Mouse (Mus musculus) erythroblast, embryonic 14.5 days (primary cell): Measurements from ENCODE around the gene Btbd11. TPM values are rescaled to one million over a fixed set of nuclear protein-coding genes. Genes with fewer than 3 reads are reported as not detected.

Source experiments
- H3K27me3 ChIP-seq: 2 replicates; pipeline ENCODE4 v1.6.1; 2012; ENCODE audit warnings: inconsistent platforms; ENCODE audit not compliant: control insufficient read depth
- H3K36me3 ChIP-seq: 2 replicates; pipeline ENCODE4 v1.6.1; 2012; ENCODE audit warnings: mild to moderate bottlenecking, inconsistent platforms; ENCODE audit not compliant: control insufficient read depth
- H3K4me1 ChIP-seq: 2 replicates; pipeline ENCODE4 v1.6.1; 2012; ENCODE audit warnings: inconsistent platforms; ENCODE audit not compliant: control insufficient read depth
- H3K4me3 ChIP-seq: replicated peaks from 2 replicates; pipeline ENCODE3; 2012; ENCODE audit warnings: moderate library complexity, mild to moderate bottlenecking, inconsistent platforms
- H3K9me3 ChIP-seq: 2 replicates; pipeline ENCODE4 v1.6.1; 2012; ENCODE audit warnings: low read length, inconsistent platforms, mixed read lengths; ENCODE audit not compliant: control insufficient read depth
- GATA1 ChIP-seq: IDR thresholded peaks from 2 replicates; pipeline ENCODE4 v1.6.1; 2012; ENCODE audit warnings: low read length, inconsistent platforms, mixed read lengths
- TAL1 ChIP-seq: IDR thresholded peaks from 3 replicates; pipeline ENCODE4 v1.6.1; 2012; ENCODE audit warnings: low read length, inconsistent platforms, mixed read lengths
- polyA plus RNA-seq: library from polyadenylated mRNA; stranded (reverse); fragments of >175 nt; gene quantifications from 2 replicates; pipeline ENCODE4 v1.2.3, GENCODE M21; 2012

Gene Btbd11
- polyA plus RNA-seq = not detected in 2 replicates

- Histone ChIP-seq H3K4me3 (peak within 1 kb of the TSS; percentile 38), H3K36me3 (no peaks in the 10 kb centered on the region), H3K9me3 (peaks cover 8% of the 10 kb centered on the region), H3K27me3 (peaks cover 37% of the 10 kb centered on the region), H3K4me1 (no peaks in the 10 kb centered on the region)
- TF ChIP-seq GATA1 (no peak), TAL1 (no peak)
These were observed at the start of gene Btbd11 for GRCm38 (mm10) chr10:85386605-85387218. Gene Btbd11, plus strand, starts transcription at chr10:85386814.

DNA sequence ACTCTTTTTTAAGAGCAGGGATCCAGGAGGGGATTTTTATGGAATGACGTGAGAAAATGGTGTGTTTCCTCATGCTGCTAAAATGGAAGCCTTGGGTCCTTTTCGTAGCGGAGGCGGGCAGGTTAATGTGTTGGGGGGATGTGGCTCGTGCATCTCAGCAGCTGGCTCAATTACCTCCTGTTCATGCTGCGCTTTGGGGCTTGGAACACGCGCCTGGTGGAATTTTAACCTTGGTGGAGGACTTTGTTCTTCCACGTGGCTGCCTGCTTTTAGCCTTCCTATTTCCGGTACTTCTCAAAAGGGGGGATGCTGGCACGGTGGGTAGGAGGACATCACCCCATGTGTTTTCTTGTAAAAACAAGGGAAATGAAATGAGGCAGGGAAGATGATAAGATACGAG, 47.9 kb upstream of the Btbd11 start:
- Histone ChIP-seq H3K36me3 (no peaks in the 10 kb centered on the region), H3K4me3 (no peak overlapping the region), H3K4me1 (no peaks in the 10 kb centered on the region), H3K27me3 (no peaks in the 10 kb centered on the region), H3K9me3 (peaks cover 7% of the 10 kb centered on the region)
- TF ChIP-seq GATA1 = no peak
- no peak for TF ChIP-seq TAL1

GRCm38 (mm10) chr10:85341867-85342266, 44.7 kb upstream of the Btbd11 start:
- Histone ChIP-seq H3K27me3 (no peaks in the 10 kb centered on the region), H3K9me3 (peaks cover 9% of the 10 kb centered on the region), H3K4me3 (no peak overlapping the region), H3K36me3 (no peaks in the 10 kb centered on the region), H3K4me1 (no peaks in the 10 kb centered on the region)
- TF ChIP-seq TAL1 (no peak), GATA1 (no peak)

DNA sequence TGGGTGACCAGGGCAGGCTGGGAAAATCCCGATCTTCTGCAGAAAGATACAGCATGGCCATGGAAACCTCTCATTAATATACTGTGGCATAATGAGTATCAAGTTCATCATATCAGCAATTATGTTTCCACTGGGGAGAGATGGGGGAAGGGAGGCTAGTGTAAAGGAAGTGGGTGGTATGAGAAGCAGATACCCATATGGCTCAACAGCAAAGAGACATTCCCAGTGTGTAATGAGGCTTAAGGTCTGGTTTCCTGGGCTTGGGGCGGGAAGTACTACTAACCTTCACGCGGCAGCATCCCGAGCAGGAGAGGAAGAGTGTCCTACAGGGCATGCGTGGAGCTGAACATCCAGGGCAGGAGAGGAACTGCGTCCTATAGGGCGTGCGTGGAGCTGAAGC, 39.4 kb upstream of the Btbd11 start:
- Histone ChIP-seq H3K36me3 (no peaks in the 10 kb centered on the region), H3K4me1 (no peaks in the 10 kb centered on the region), H3K9me3 (peaks cover 2% of the 10 kb centered on the region; the same call in 1 of the 2 replicates), H3K4me3 (no peak overlapping the region), H3K27me3 (no peaks in the 10 kb centered on the region)
- no peak for TF ChIP-seq TAL1

- Histone ChIP-seq H3K9me3 (no peaks in the 10 kb centered on the region), H3K4me3 (no peak overlapping the region), H3K4me1 (no peaks in the 10 kb centered on the region), H3K27me3 (no peaks in the 10 kb centered on the region), H3K36me3 (no peaks in the 10 kb centered on the region)
- TF ChIP-seq TAL1 = no peak
- TF ChIP-seq GATA1 = no peak
These were observed 34.1 kb upstream of the Btbd11 start for GRCm38 (mm10) chr10:85352505-85352904.

DNA sequence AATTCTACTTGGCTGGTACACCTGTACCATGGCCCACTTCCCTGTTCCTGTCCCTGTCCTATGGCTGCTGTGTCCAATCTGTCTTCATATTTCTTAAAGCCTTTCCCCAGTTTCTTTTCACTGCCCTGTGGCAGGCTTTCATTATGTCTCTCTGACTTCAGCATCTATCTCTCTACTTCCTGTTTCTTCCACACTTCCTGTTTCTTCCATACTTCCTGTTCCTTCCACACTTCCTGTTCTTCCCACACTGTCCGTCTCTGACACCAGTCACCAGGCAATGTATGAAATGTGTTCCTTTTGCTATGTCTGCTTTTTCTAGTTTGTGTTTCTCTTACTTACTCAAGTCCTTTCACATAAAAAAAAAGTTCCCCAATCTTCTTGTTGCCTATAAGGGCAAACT, 32.3 kb upstream of the Btbd11 start:
- Histone ChIP-seq H3K36me3 (no peaks in the 10 kb centered on the region), H3K27me3 (no peaks in the 10 kb centered on the region), H3K4me3 (no peak overlapping the region), H3K9me3 (no peaks in the 10 kb centered on the region; the same call in 1 of the 2 replicates), H3K4me1 (no peaks in the 10 kb centered on the region)
- TF ChIP-seq TAL1 = no peak

DNA sequence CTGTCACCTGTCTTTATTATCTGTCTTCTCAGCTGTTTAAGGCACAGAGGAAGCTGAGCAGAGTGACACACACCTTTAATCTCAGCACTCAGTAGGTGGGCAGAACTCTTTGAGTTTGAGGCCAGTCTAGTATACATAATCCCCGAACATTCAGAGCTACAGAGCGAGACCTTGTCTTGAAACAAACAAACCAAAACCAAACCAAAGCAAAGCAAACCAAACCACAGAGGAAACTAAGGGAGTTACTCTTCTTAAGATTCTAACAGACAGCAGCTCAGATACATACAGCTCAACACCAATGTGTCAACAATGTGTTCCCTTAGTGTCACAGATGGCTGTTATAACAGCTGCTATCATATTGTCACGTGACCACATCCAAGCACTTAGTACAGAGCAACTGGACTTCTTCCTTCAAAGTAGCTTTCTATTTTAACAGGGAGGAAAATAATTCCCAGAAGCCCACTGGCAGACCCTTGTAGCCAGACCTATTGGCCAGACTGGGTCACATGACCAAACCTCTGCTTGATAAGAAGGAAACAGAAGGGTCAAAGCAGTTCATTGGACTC, 27.0 kb upstream of the Btbd11 start:
- no peaks in the 10 kb centered on the region; the same call in 1 of the 2 replicates for H3K9me3 ChIP-seq
- no peaks in the 10 kb centered on the region for H3K36me3 ChIP-seq
- H3K27me3 ChIP-seq = no peaks in the 10 kb centered on the region
- TF ChIP-seq TAL1 (no peak), GATA1 (no peak)
- no peak overlapping the region for H3K4me3 ChIP-seq
- no peaks in the 10 kb centered on the region for H3K4me1 ChIP-seq

DNA sequence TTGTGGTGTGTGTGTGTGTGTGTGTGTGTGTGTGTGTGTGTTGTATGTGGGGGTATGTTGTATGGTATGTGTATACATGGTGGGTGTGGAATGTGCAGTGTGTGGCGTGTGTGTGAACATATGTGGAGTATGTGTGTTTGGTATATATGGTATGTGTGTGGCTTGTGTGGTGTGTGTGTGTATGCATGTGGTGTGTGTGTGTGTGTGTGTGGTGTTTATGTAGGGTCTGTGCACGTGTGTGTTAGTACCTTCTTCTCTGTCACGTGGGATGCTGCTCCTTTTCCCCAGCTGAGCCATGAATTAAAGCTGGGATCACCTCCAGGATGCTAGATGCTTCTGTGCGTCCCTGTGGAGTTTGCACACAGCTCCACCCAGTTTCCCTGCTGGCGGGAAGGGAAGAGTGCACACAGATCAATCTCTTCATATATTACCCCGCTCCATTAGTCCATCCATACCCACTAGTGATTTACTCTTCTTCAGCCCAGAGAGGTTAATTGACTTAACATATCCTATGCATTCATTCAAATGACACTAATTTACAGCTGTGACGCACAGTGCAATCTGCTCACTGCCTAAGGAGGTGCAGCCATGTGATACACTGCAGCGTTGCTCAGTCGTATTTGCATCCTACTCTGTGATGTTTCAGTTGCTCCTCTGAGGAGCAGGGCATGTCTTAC, 23.7 kb upstream of the Btbd11 start:
- H3K4me1 ChIP-seq = no peaks in the 10 kb centered on the region
- no peaks in the 10 kb centered on the region for H3K36me3 ChIP-seq
- no peaks in the 10 kb centered on the region for H3K27me3 ChIP-seq
- no peak overlapping the region for H3K4me3 ChIP-seq
- H3K9me3 ChIP-seq = peaks cover 3% of the 10 kb centered on the region; the same call in 1 of the 2 replicates
- no peak for TF ChIP-seq GATA1
- no peak for TF ChIP-seq TAL1

- H3K27me3 ChIP-seq = no peaks in the 10 kb centered on the region
- no peak for TF ChIP-seq GATA1
- TF ChIP-seq TAL1 = no peak
These were observed 19.7 kb upstream of the Btbd11 start for GRCm38 (mm10) chr10:85366876-85367275.

More at GRCm38 (mm10) chr10:85366876-85367275, 19.7 kb upstream of the Btbd11 start:
- no peak overlapping the region for H3K4me3 ChIP-seq
- H3K36me3 ChIP-seq = no peaks in the 10 kb centered on the region
- peaks cover 3% of the 10 kb centered on the region; the same call in 1 of the 2 replicates for H3K9me3 ChIP-seq
- H3K4me1 ChIP-seq = no peaks in the 10 kb centered on the region
